Mouse (Mus musculus): ENCODE measurements around the gene Pcdh9. TPM values are rescaled to one million over a fixed set of nuclear protein-coding genes. Genes with fewer than 3 reads are reported as not detected.

The Pcdh9 gene
- polyA plus RNA-seq, 1 experiment from 2014 or later: 9.4 TPM

GRCm38 (mm10) chr14:93794530-93794929 lies 95.9 kb downstream of the Pcdh9 start:
- WGBS: 91% methylated on average over 3 of the region's 3 CpGs
- Histone ChIP-seq H3K4me1 (ENCODE audit: insufficient read depth) (no peaks in the 10 kb centered on the region), H3K36me3 (ENCODE audit: insufficient read depth) (no peaks in the 10 kb centered on the region), H3K4me3 (ENCODE audit: low read depth, low read length) (no peak overlapping the region), H3K9me3 (ENCODE audit: low read depth, low read length) (no peaks in the 10 kb centered on the region), H3K4me2 (no peak overlapping the region), H3K27ac (ENCODE audit: low read depth) (no peak overlapping the region), H3K27me3 (ENCODE audit: insufficient read depth, low read length) (no peaks in the 10 kb centered on the region), H3K9ac (no peak overlapping the region)
- no peak for TF ChIP-seq CTCF (IDR thresholded peaks at IDR 0.05; ENCODE audit: low read depth)
- ATAC-seq (ENCODE audit: insufficient read depth) (no peak), DNase-seq (no peak)

GRCm38 (mm10) chr14:93786234-93786633 lies 104.2 kb downstream of the Pcdh9 start:
- 75% methylated on average over 4 of the region's 4 CpGs for WGBS
- Histone ChIP-seq H3K27ac (ENCODE audit: low read depth) (no peak overlapping the region), H3K4me2 (no peak overlapping the region), H3K4me3 (ENCODE audit: low read depth, low read length) (no peak overlapping the region), H3K9me3 (ENCODE audit: low read depth, low read length) (no peaks in the 10 kb centered on the region), H3K4me1 (ENCODE audit: insufficient read depth) (no peaks in the 10 kb centered on the region), H3K9ac (no peak overlapping the region), H3K27me3 (ENCODE audit: insufficient read depth, low read length) (no peaks in the 10 kb centered on the region), H3K36me3 (ENCODE audit: insufficient read depth) (no peaks in the 10 kb centered on the region)
- no peak for ATAC-seq (ENCODE audit: insufficient read depth)
- DNase-seq: no peak
- no peak for TF ChIP-seq CTCF (IDR thresholded peaks at IDR 0.05; ENCODE audit: low read depth)

- H3K9ac ChIP-seq: no peak overlapping the region
- 68% methylated on average over 2 of the region's 2 CpGs for WGBS
- no peak for TF ChIP-seq CTCF (IDR thresholded peaks at IDR 0.05; ENCODE audit: low read depth)
- no peak for DNase-seq
- H3K4me3 ChIP-seq (ENCODE audit: low read depth, low read length): no peak overlapping the region
- no peaks in the 10 kb centered on the region for H3K27me3 ChIP-seq (ENCODE audit: insufficient read depth, low read length)
- H3K9me3 ChIP-seq (ENCODE audit: low read depth, low read length): no peaks in the 10 kb centered on the region
- no peaks in the 10 kb centered on the region for H3K4me1 ChIP-seq (ENCODE audit: insufficient read depth)
- no peaks in the 10 kb centered on the region for H3K36me3 ChIP-seq (ENCODE audit: insufficient read depth)
- ATAC-seq (ENCODE audit: insufficient read depth): no peak
- no peak overlapping the region for H3K27ac ChIP-seq (ENCODE audit: low read depth)
- no peak overlapping the region for H3K4me2 ChIP-seq
Observed at GRCm38 (mm10) chr14:93785031-93785430, 105.4 kb downstream of the Pcdh9 start.

GRCm38 (mm10) chr14:93762855-93763254 lies 127.6 kb downstream of the Pcdh9 start:
- WGBS: 81% methylated on average over 2 of the region's 2 CpGs

GRCm38 (mm10) chr14:93734077-93734673 lies 156.3 kb downstream of the Pcdh9 start:
- Histone ChIP-seq H3K4me3 (ENCODE audit: low read depth, low read length) (no peak overlapping the region), H3K4me2 (no peak overlapping the region), H3K4me1 (ENCODE audit: insufficient read depth) (no peaks in the 10 kb centered on the region), H3K36me3 (ENCODE audit: insufficient read depth) (no peaks in the 10 kb centered on the region), H3K27me3 (ENCODE audit: insufficient read depth, low read length) (no peaks in the 10 kb centered on the region), H3K9ac (no peak overlapping the region), H3K9me3 (ENCODE audit: low read depth, low read length) (no peaks in the 10 kb centered on the region), H3K27ac (ENCODE audit: low read depth) (no peak overlapping the region)
- 45% methylated on average over 10 of the region's 10 CpGs for WGBS
- no peak for TF ChIP-seq CTCF (IDR thresholded peaks at IDR 0.05; ENCODE audit: low read depth)
- DNase-seq (peak; percentile 42), ATAC-seq (ENCODE audit: insufficient read depth) (peak; percentile 49; the same call in 1 of the 2 replicates)

More at GRCm38 (mm10) chr14:93762855-93763254, 127.6 kb downstream of the Pcdh9 start:
- Histone ChIP-seq H3K36me3 (ENCODE audit: insufficient read depth) (no peaks in the 10 kb centered on the region), H3K27ac (ENCODE audit: low read depth) (no peak overlapping the region), H3K9me3 (ENCODE audit: low read depth, low read length) (no peaks in the 10 kb centered on the region), H3K4me2 (no peak overlapping the region), H3K4me1 (ENCODE audit: insufficient read depth) (no peaks in the 10 kb centered on the region), H3K4me3 (ENCODE audit: low read depth, low read length) (no peak overlapping the region), H3K27me3 (ENCODE audit: insufficient read depth, low read length) (no peaks in the 10 kb centered on the region), H3K9ac (no peak overlapping the region)
- TF ChIP-seq CTCF (IDR thresholded peaks at IDR 0.05; ENCODE audit: low read depth): no peak
- DNase-seq (no peak), ATAC-seq (ENCODE audit: insufficient read depth) (no peak)

GRCm38 (mm10) chr14:93725798-93726197 lies 164.7 kb downstream of the Pcdh9 start:
- TF ChIP-seq CTCF (IDR thresholded peaks at IDR 0.05; ENCODE audit: low read depth): no peak
- Histone ChIP-seq H3K4me2 (no peak overlapping the region), H3K9ac (no peak overlapping the region), H3K4me3 (ENCODE audit: low read depth, low read length) (no peak overlapping the region), H3K36me3 (ENCODE audit: insufficient read depth) (no peaks in the 10 kb centered on the region), H3K9me3 (ENCODE audit: low read depth, low read length) (no peaks in the 10 kb centered on the region), H3K27me3 (ENCODE audit: insufficient read depth, low read length) (no peaks in the 10 kb centered on the region), H3K4me1 (ENCODE audit: insufficient read depth) (no peaks in the 10 kb centered on the region), H3K27ac (ENCODE audit: low read depth) (no peak overlapping the region)
- peak; percentile 9 for DNase-seq
- WGBS: 32% methylated on average over 1 of the region's 1 CpGs
- ATAC-seq (ENCODE audit: insufficient read depth): no peak

GRCm38 (mm10) chr14:93719208-93719607 lies 171.3 kb downstream of the Pcdh9 start:
- Histone ChIP-seq H3K9ac (no peak overlapping the region), H3K36me3 (ENCODE audit: insufficient read depth) (no peaks in the 10 kb centered on the region), H3K4me3 (ENCODE audit: low read depth, low read length) (no peak overlapping the region), H3K9me3 (ENCODE audit: low read depth, low read length) (no peaks in the 10 kb centered on the region), H3K27me3 (ENCODE audit: insufficient read depth, low read length) (no peaks in the 10 kb centered on the region), H3K27ac (ENCODE audit: low read depth) (no peak overlapping the region), H3K4me2 (no peak overlapping the region), H3K4me1 (ENCODE audit: insufficient read depth) (no peaks in the 10 kb centered on the region)
- no peak for TF ChIP-seq CTCF (IDR thresholded peaks at IDR 0.05; ENCODE audit: low read depth)
- WGBS: 51% methylated on average over 1 of the region's 1 CpGs
- ATAC-seq (ENCODE audit: insufficient read depth) (no peak), DNase-seq (no peak)
